Mouse (Mus musculus) CH12.LX (cell line): ENCODE measurements at regions not wholly inside any gene's neighbourhood (a gene's known extent, or its start where the extent isn't known, plus 50 kb on each side); places are given as distances from the start of the nearest gene placed in this dataset.
A peak's percentile ranks its signal among the peaks of the same experiment; 100 is the strongest.

Experiments used
- DNase-seq: peaks from one replicate; pipeline ENCODE4 v3.0.0-alpha.2; 2013; ENCODE audit errors: extremely low read depth
- H3K27ac ChIP-seq: 2 replicates; pipeline ENCODE4 v1.5.1; 2012; ENCODE audit warnings: low read depth, mild to moderate bottlenecking, control low read depth, moderate library complexity; ENCODE audit not compliant: insufficient read depth
- H3K27me3 ChIP-seq: replicated peaks from 2 replicates; pipeline ENCODE3; 2012; ENCODE audit warnings: inconsistent platforms
- H3K36me3 ChIP-seq, 2 experiments: replicated peaks in 1 of 2; 2 replicates each; pipeline versions ENCODE3 to v1.6.1; 2012; ENCODE audit warnings: inconsistent platforms in 1 of 2, low read length in 1 of 2, mild to moderate bottlenecking in 1 of 2, mixed read lengths in 1 of 2, moderate library complexity in 1 of 2; ENCODE audit not compliant: control insufficient read depth in 1 of 2, insufficient read depth in 1 of 2
- H3K4me1 ChIP-seq, 2 experiments: 2 replicates each; pipeline ENCODE4 v1.6.1; 2012; ENCODE audit warnings: inconsistent platforms in 1 of 2, moderate library complexity in 1 of 2; ENCODE audit not compliant: insufficient read depth in 2 of 2, control insufficient read depth in 1 of 2
- H3K4me2 ChIP-seq: 2 replicates; pipeline ENCODE4 v1.6.1; 2012; ENCODE audit warnings: low read depth, mild to moderate bottlenecking, control low read depth; ENCODE audit not compliant: poor library complexity, insufficient read depth, severe bottlenecking
- H3K4me3 ChIP-seq, 3 experiments: fragments of 150-350 bp in 1 of 3; sonication (generic) in 1 of 3; replicated peaks in 1 of 3; 2 replicates each; pipeline versions ENCODE3 to v1.5.1; 2011 to 2012; ENCODE audit warnings: low read depth in 2 of 3, low read length in 2 of 3, mild to moderate bottlenecking in 2 of 3, moderate library complexity in 2 of 3, control low read depth in 1 of 3, improper control_type of control experiment in 1 of 3, inconsistent platforms in 1 of 3, mixed read lengths in 1 of 3; ENCODE audit not compliant: poor library complexity in 1 of 3
- H3K79me2 ChIP-seq: replicated peaks from 2 replicates; pipeline ENCODE4 v1.6.1; 2012; ENCODE audit warnings: mild to moderate bottlenecking, moderate library complexity; ENCODE audit not compliant: control insufficient read depth, poor library complexity, insufficient read depth, severe bottlenecking; ENCODE audit errors: extremely low read depth
- H3K9ac ChIP-seq: 2 replicates; pipeline ENCODE4 v1.6.1; 2012; ENCODE audit warnings: low read depth, mild to moderate bottlenecking, control low read depth, moderate library complexity; ENCODE audit not compliant: insufficient read depth
- H3K9me3 ChIP-seq: replicated peaks from 2 replicates; pipeline ENCODE3; 2012; ENCODE audit warnings: low read length, inconsistent platforms, mixed read lengths
- BHLHE40 ChIP-seq: IDR thresholded peaks from 2 replicates; pipeline ENCODE4 v1.6.1; 2011; ENCODE audit warnings: mild to moderate bottlenecking, low read depth, low read length, improper control_type of control experiment
- CHD2 ChIP-seq: IDR thresholded peaks from 2 replicates; pipeline ENCODE4 v1.6.1; 2011; ENCODE audit warnings: low read length, improper control_type of control experiment
- CTCF ChIP-seq, 2 experiments: IDR thresholded peaks in 1 of 2; conservative IDR thresholded peaks in 1 of 2; 2 replicates each; pipeline ENCODE4 v1.5.1; 2011 to 2012; ENCODE audit warnings: low read depth in 2 of 2, low read length in 2 of 2, improper control_type of control experiment in 1 of 2, inconsistent platforms in 1 of 2, mild to moderate bottlenecking in 1 of 2, moderate library complexity in 1 of 2
- ELF1 ChIP-seq: IDR thresholded peaks from 2 replicates; pipeline ENCODE4 v1.6.1; 2014; ENCODE audit warnings: low read depth, mild to moderate bottlenecking, inconsistent platforms, low read length, improper control_type of control experiment
- EP300 ChIP-seq: IDR thresholded peaks from 2 replicates; pipeline ENCODE4 v1.6.1; 2011; ENCODE audit warnings: low read length, improper control_type of control experiment
- ETS1 ChIP-seq: conservative IDR thresholded peaks from 2 replicates; pipeline ENCODE4 v1.6.1; 2012; ENCODE audit warnings: low read depth, mild to moderate bottlenecking, inconsistent platforms, low read length, improper control_type of control experiment, moderate library complexity
- GABPA ChIP-seq: IDR thresholded peaks from 2 replicates; pipeline ENCODE4 v1.6.1; 2012; ENCODE audit warnings: low read depth, low read length, improper control_type of control experiment, inconsistent platforms; ENCODE audit not compliant: insufficient replicate concordance
- HCFC1 ChIP-seq: IDR thresholded peaks from 2 replicates; pipeline ENCODE4 v1.6.1; 2012; ENCODE audit warnings: low read depth, mild to moderate bottlenecking, inconsistent platforms, low read length, improper control_type of control experiment
- IRF4 ChIP-seq: IDR thresholded peaks from 2 replicates; pipeline ENCODE4 v1.6.1; 2014; ENCODE audit warnings: low read depth, mild to moderate bottlenecking, inconsistent platforms, low read length, improper control_type of control experiment
- JUN ChIP-seq: IDR thresholded peaks from 2 replicates; pipeline ENCODE4 v1.6.1; 2011; ENCODE audit warnings: low read depth, mild to moderate bottlenecking, low read length, improper control_type of control experiment, moderate library complexity; ENCODE audit not compliant: insufficient read depth
- JUND ChIP-seq: conservative IDR thresholded peaks from 2 replicates; pipeline ENCODE4 v1.6.1; 2011; ENCODE audit warnings: low read depth, low read length, improper control_type of control experiment
- MAFK ChIP-seq: IDR thresholded peaks from 2 replicates; pipeline ENCODE4 v1.6.1; 2011; ENCODE audit warnings: low read length, improper control_type of control experiment; ENCODE audit not compliant: insufficient replicate concordance
- MAZ ChIP-seq: IDR thresholded peaks from 2 replicates; pipeline ENCODE4 v1.6.1; 2012; ENCODE audit warnings: low read depth, mild to moderate bottlenecking, inconsistent platforms, low read length, improper control_type of control experiment, moderate library complexity
- POLR2A ChIP-seq: IDR thresholded peaks from 2 replicates; pipeline ENCODE4 v1.6.1; 2011; ENCODE audit warnings: low read depth, mild to moderate bottlenecking, improper control_type of control experiment, low read length
- RAD21 ChIP-seq: IDR thresholded peaks from 2 replicates; pipeline ENCODE4 v1.6.1; 2011; ENCODE audit warnings: low read depth, mild to moderate bottlenecking, low read length, improper control_type of control experiment, moderate library complexity
- RCOR1 ChIP-seq: conservative IDR thresholded peaks from 2 replicates; pipeline ENCODE4 v1.6.1; 2012; ENCODE audit warnings: low read depth, mild to moderate bottlenecking, inconsistent platforms, low read length, improper control_type of control experiment
- SIN3A ChIP-seq: IDR thresholded peaks from 2 replicates; pipeline ENCODE4 v1.6.1; 2012; ENCODE audit warnings: low read length, improper control_type of control experiment, inconsistent platforms
- SMC3 ChIP-seq: IDR thresholded peaks from 2 replicates; pipeline ENCODE4 v1.6.1; 2011; ENCODE audit warnings: low read depth, low read length, improper control_type of control experiment
- UBTF ChIP-seq: IDR thresholded peaks from 2 replicates; pipeline ENCODE4 v1.6.1; 2012; ENCODE audit warnings: low read depth, mild to moderate bottlenecking, inconsistent platforms, low read length, improper control_type of control experiment, moderate library complexity
- USF1 ChIP-seq: IDR thresholded peaks from 2 replicates; pipeline ENCODE4 v1.6.1; 2014; ENCODE audit warnings: low read depth, mild to moderate bottlenecking, inconsistent platforms, low read length, improper control_type of control experiment
- ZC3H11A ChIP-seq: IDR thresholded peaks from 2 replicates; pipeline ENCODE4 v1.6.1; 2012; ENCODE audit warnings: low read depth, mild to moderate bottlenecking, inconsistent platforms, low read length, improper control_type of control experiment
- ZNF384 ChIP-seq: IDR thresholded peaks from 2 replicates; pipeline ENCODE4 v1.6.1; 2012; ENCODE audit warnings: low read depth, low read length, improper control_type of control experiment, inconsistent platforms
- dilution Hi-C: fragments of 300-500 bp; cut with MboI; formaldehyde crosslinking; loops from 2 replicates; pipeline ENCODE4 v1.14.3; 2020; ENCODE audit warnings: low sequenced_read_pairs; ENCODE audit not compliant: extremely low pct_unique_long_range_greater_than_20kb, extremely low pct_ligation_motif_present
- in situ Hi-C: fragments of 300-500 bp; cut with MboI; formaldehyde crosslinking; loops from 3 replicates; pipeline ENCODE4 v1.14.3; 2019; ENCODE audit warnings: low sequenced_read_pairs, low pct_ligation_motif_present, low pct_unique_long_range_greater_than_20kb, mixed read lengths

- no peak overlapping the region for H3K27ac ChIP-seq
- H3K27me3 ChIP-seq: no peaks in the 10 kb centered on the region
- H3K9ac ChIP-seq: peak overlapping the region; percentile 50
- H3K4me1 ChIP-seq: peaks cover 8 to 25% of the 10 kb centered on the region in 2 experiments; a peak in 2 of 4 replicates
- peak overlapping the region; percentile 93 for H3K4me2 ChIP-seq
- dilution Hi-C loops: no loop called here
- H3K79me2 ChIP-seq: no peaks in the 10 kb centered on the region
- peak; percentile 80 for DNase-seq
- no peaks in the 10 kb centered on the region for H3K36me3 ChIP-seq
- in situ Hi-C loops: loop anchor here (5.0 to 25.0 kb wide), 2 partner anchors 270 to 770 kb away; no protein-coding TSS in a partner anchor
- peak overlapping the region in 2 of 3 experiments; percentile 23 to 46 for H3K4me3 ChIP-seq
- peaks cover 2% of the 10 kb centered on the region for H3K9me3 ChIP-seq
- TF ChIP-seq ZNF384 (peak; percentile 66), USF1 (no peak), CTCF (conservative IDR thresholded peaks at IDR 0.05 in 1 of 2, IDR thresholded peaks at IDR 0.05 in 1 of 2; ENCODE audit: low read depth in 2 of 2, low read length in 2 of 2) (peak in 1 of 2 experiments; percentile 79; a peak in 2 of 4 replicates), ETS1 (peak; percentile 33), RAD21 (peak; percentile 82), ZC3H11A (peak; percentile 82), JUN (no peak), HCFC1 (0 out of 2 replicates have a peak, but pooled peaks have one; percentile 48), RCOR1 (no peak), SIN3A (0 out of 2 replicates have a peak, but pooled peaks have one; percentile 37), SMC3 (peak; percentile 86), MAFK (no peak), CHD2 (peak; percentile 98), MAZ (0 out of 2 replicates have a peak, but pooled peaks have one; percentile 60), JUND (no peak; the same call in 1 of the 2 replicates), EP300 (0 out of 2 replicates have a peak, but pooled peaks have one; percentile 27), UBTF (no peak), BHLHE40 (peak; percentile 69), ELF1 (no peak), IRF4 (no peak), GABPA (no peak), POLR2A (no peak)
Measured at GRCm38 (mm10) chr10:18917120-18917616, 72.3 kb downstream of the Perp start.
